Mouse (Mus musculus) monocyte, adult 2 months (primary cell): ENCODE data around the gene Olfr372.
"Not testable (repeated sequence)": the region's sequence is repeated elsewhere in the genome, so short reads cannot be mapped to it uniquely, and the experiment has no call there.

Source experiments
- DNase-seq, 2 experiments: peaks; one replicate each; pipeline ENCODE4 v3.0.0; 2022; ENCODE audit warnings: low spot score in 2 of 2, low read depth in 1 of 2

Olfr372 gene

DNA sequence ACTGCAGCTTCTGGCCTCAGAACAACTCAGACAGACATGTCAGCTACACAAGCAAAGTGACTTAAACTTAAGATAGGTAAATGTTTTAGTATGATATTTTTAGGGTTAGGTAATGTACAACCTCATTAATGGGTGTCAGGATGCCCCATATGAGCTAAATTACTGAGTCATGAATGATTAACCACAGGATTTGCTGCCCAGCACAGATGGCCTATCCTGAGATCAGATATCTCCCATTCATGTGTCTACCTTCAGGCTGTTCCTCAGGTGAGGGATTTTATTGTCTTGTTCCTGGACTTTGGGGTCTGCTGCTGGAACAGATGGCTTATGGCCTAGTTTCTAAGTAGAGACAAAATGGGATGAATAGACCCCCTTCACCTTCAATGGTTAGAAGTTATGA is 55.7 kb downstream of the Olfr372 start:
- DNase-seq = not testable (repeated sequence)

GRCm38 (mm10) chr8:72099377-72100103 is 58.5 kb downstream of the Olfr372 start:
- peak; percentile 28 to 47 for DNase-seq

GRCm38 (mm10) chr8:72105165-72105564 is 64.1 kb downstream of the Olfr372 start:
- no peak for DNase-seq

GRCm38 (mm10) chr8:72106740-72107139 is 65.7 kb downstream of the Olfr372 start, which contains the start of gene Olfr374:
Olfr374 (plus strand) TSS chr8:72107040.
- no peak for DNase-seq
